Mouse (Mus musculus) retina, postnatal 7 days (tissue): Measurements from ENCODE around the gene Pdxp.

Experiments
- DNase-seq: peaks from one replicate; pipeline ENCODE4 v3.0.0-alpha.2; 2012; ENCODE audit warnings: low read depth, low spot score

Gene Pdxp

GRCm38 (mm10) chr15:78899740-78900584, 13.8 kb upstream of the Pdxp start, which contains the start of gene Sh3bp1:
Sh3bp1 (plus strand) TSS chr15:78899768.
- DNase-seq: no peak

DNA sequence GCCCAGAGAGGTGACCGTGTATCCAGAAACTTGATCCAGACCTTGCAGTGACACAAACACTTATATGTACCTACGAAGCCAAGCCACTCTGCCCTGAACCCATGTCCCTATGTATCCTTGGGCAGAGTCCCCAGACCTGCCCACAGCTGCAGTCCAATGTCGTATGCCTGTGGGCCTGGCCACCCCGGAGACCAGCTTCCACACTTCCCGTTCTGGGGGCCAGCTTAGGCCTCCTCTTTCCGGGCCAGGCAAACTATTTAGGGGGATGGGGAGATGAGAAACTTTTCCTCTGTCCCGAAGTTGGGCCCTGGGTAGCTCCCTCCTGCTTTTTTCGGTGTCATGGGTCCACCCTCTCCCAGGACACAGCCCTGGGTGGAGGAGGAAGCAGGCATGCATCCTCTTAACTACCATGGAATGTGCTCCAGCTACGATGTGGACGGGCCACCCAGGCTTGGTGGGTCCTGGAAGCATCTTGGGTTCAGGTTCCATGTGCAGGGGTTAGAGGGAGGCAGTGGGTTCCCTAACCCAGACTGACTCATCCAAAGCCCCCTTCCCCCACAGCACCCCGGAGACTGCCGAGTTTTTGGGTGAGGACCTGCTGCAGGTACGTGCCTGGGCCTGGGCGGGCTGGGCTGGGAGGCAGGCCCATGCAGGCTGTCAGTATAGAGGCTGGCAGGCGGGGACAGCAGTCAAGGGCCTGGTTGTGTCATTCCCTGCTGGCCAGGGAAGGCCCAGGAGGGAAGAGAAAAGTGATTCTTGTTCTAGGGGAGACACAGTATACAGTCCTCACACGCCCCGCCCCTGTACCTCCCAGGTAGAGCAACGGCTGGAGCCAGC, 12.9 kb upstream of the Pdxp start:
- DNase-seq: no peak

GRCm38 (mm10) chr15:78901422-78901789, 12.3 kb upstream of the Pdxp start:
- no peak for DNase-seq

DNA sequence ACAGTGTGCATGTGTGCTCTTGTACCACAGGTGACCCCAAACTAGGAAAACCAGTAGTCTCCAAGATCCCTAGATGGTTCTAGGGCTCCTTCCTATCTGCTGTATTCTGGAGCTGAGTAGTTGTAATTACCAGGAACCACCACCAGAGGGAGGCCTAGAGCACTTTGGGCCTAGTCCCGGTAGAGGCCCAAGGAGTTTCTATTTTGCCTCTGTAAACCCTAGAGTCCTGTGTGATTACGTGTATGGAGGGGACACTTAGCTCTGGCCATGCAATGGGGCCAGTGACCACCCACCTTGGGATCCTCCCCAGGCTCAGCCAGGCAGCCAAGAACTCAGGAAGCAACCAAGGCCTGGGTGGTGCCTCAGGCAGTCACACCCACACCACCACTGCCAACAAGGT, 10.5 kb upstream of the Pdxp start:
- DNase-seq: peak; percentile 72

DNA sequence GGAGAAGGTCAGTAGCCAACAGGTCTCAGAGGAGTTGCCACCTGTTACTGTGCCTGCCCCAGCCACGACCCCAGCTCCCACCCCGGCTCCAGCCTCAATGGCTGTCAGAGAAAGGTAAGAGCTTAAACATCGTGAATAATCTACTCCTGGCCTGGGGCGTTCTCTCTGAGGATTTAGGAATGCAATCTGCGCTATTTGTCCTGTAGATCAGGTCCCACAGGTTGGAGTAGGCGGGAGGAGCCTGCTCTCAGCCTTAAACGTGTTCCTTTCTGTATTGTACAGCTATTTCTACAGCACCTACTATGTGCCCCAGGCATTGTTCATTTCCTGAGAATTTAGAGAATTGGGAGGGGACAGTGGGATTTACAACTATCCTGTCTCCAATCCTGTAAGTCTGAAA, 5.3 kb upstream of the Pdxp start:
- no peak for DNase-seq

DNA sequence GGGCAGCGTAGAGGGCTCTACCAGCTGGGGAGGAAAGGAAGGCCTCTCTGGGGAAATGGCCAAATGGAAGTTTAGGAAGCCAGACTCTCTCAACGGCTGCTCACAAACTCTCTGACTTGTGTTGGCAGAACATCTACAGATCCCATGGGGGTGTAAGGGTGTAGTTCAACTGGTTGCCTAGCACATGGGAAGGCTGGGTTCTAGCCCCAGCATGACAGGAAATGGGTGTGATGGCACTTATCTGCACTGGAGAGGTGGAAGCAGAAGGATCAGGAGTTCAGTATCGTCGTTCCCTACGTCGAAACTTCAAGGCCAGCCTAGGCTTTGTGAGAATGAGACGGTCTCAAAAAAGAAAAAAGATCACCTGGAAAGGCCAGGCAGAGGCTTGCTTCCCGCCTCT, 4.7 kb upstream of the Pdxp start:
- DNase-seq: no peak

DNA sequence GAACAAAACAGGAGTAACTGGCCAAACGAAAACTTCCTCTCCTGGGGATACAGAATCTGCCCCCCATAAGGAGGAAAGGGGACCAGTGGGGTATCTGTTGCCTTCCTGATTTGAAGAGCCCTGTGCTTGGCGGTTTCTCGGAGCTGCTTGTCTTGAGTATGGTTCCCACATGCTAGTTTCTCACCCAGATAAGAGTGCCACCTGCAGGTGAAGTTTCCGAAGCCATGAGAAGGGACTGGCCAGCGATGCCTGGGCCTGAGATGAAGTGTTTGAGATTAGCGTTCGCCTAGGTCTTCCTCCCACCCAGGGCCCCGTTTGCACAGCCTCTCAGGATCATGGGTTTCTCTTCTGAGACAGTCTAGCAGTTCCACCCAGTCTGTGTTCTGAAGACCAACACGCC, 1.7 kb upstream of the Pdxp start:
- no peak for DNase-seq

DNA sequence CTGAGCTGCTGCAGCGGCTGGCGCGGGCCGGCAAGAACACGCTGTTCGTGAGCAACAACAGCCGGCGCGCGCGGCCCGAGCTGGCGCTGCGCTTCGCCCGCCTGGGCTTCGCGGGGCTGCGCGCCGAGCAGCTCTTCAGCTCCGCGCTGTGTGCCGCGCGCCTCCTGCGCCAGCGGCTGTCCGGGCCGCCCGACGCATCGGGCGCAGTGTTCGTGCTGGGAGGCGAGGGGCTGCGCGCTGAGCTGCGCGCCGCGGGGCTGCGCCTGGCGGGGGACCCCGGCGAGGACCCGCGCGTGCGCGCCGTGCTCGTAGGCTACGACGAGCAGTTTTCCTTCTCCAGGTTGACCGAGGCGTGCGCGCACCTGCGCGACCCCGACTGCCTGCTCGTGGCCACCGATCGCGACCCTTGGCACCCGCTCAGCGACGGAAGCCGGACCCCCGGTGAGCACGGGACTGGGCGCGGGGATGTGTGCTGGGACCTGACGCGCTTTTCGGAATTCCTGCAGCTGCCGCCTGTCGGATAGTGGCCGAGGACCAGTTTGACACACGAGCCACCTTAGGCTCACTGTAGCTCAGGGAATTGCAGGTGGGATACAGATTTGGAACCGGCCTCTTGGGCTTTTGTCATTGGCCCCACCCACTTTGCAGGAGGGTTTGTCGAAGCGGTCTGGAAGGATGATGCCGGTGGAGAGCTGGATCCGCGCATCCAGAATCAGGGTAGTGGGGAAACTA, 538 bp downstream of the Pdxp start:
- peak; percentile 51 for DNase-seq

DNA sequence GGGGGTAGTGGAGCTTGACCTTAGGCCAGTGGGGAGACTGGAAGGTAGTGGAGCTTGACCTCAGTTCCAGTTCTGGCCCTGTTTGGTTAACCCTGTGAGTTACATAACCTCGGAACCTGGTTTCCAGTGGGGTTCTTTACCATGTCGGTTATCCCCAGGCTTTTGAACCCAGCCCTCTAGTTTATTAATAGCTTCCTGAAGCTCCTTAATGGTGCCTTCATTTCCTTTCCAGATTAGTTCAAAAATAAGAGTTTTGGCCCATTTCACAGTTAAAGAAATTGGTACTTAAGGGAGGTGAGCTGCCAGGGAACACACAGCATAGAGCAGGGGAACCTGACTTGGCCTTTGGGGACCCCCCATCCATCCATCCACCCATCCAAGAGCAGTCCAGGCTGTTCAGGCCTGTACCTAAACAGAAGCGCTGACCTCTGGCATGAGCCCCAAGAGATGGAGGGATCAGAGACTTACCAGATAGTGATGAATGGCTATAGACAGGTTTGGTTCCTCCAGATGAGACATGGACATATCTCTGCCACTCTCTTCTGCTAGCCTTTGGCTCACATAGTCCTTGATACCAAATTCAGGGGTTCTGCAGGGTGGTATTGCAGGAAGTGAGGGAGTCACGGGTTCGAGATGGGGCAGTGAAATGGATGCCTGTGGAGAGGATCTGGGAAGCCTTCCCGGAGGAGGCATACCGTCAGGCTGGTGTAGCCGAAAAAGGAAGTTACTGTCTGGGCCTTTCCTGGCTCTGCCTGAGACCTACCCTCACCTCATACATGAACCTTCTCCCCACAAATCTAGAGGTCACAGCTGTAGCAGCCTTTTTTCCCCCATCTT, 1.3 kb downstream of the Pdxp start:
- DNase-seq: no peak

- peak; percentile 70 for DNase-seq
Measured at GRCm38 (mm10) chr15:78915660-78916017, 1.9 kb downstream of the Pdxp start.

GRCm38 (mm10) chr15:78916052-78916826, 2.5 kb downstream of the Pdxp start:
- DNase-seq: no peak

DNA sequence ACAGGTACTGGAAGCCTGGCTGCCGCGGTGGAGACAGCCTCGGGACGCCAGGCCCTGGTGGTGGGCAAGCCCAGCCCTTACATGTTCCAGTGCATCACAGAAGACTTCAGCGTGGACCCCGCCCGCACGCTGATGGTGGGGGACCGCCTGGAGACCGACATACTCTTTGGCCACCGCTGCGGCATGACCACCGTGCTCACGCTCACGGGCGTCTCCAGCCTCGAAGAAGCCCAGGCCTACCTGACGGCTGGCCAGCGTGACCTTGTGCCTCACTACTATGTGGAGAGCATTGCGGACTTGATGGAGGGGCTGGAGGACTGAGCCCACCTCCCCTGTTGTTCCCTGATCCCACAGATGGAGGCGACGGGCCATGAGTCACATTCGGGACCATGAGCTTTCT, 4.4 kb downstream of the Pdxp start:
- DNase-seq: no peak

- DNase-seq: no peak
Measured at GRCm38 (mm10) chr15:78919914-78920313, 6.2 kb downstream of the Pdxp start.

- DNase-seq: no peak
Measured at GRCm38 (mm10) chr15:78922700-78923099, 9.0 kb downstream of the Pdxp start.

GRCm38 (mm10) chr15:78923585-78923984, 9.9 kb downstream of the Pdxp start:
- DNase-seq: no peak

DNA sequence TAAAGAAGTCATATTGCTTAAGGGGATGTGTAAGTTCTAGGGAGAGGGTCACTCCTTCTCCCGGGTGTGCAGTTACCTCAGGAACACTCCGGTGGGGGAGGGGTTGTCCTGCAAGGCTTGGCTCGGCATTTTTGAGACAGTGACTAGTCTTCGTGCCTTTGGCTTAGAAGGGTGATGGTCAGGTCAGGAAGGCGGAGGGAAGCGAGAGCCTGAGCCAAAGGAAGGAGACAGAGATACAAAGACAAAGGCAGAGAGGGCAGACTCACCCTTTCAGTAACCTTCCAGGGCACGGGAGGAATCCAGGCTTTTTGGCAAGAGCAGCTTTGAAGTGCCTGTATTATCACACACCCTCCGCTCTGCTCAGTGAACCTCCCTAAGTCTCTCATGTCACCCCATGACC, 11.4 kb downstream of the Pdxp start:
- no peak for DNase-seq

DNA sequence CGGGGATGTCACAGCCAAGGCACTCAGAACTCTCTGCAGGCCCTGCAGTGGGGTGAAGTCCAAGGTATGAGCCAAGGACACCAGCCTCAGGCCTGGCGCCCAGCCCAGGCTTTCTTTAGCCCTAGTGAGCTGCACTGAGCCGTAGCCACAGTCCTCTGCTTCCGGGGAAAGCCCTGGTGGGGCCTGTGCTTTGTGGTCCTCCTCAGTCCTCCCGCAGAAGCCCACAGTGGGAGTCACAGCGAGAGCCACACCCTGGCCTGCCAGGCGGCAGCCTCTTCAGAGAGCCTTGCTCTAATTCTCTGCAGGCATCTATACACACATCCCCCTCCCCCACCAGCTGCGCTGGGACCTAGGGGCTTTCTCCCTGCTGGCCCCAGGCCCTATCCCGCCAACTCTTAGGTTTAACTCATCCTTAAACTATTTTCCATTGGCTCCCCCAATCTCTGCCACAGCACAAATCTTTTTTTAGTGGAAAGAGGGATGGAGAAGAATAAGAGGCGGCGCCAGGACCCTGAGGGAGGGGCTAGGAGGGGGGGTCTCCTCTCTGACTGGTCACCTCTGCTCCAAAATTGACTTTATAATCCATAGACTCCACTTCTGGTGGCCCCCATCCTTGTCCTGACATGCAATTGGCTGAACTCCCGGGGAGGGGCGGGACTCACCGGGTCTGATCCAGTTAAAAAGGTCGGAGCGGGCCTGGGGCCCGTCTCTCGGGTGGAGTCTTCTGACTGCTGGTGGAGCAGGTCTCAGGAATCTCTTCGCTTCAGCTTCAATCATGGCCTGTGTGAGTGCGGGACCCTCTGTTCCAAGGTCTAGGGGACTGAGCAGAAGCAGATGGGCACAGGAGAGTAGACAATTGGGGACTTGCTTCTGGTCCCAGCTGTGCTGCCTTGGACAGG, 12.6 kb downstream of the Pdxp start, which contains the start of gene Lgals1:
Lgals1 (plus strand) TSS at position 705 of the 899 bp plus-strand sequence.
- DNase-seq: no peak

GRCm38 (mm10) chr15:78927021-78927787, 13.5 kb downstream of the Pdxp start:
- no peak for DNase-seq
